Mouse (Mus musculus) neural tube, embryonic 14.5 days (tissue): ENCODE measurements around the gene Sfta2. TPM values are rescaled to one million over a fixed set of nuclear protein-coding genes. Genes with fewer than 3 reads are reported as not detected.

ENCODE experiments used
- ATAC-seq: fragments of 200-750 bp; cut with Nextera tagmentation; 2 replicates; pipeline ENCODE4 v1.8.0; 2017; ENCODE audit warnings: low read depth, mild to moderate bottlenecking, moderate TSS enrichment, moderate library complexity
- H3K27ac ChIP-seq: fragments of 300-500 bp; sonication (generic); 2 replicates; pipeline ENCODE4 v1.5.1; 2014; ENCODE audit warnings: low read depth, mild to moderate bottlenecking, control low read depth, low read length, moderate library complexity, mixed read lengths
- H3K27me3 ChIP-seq: fragments of 300-500 bp; sonication (generic); 2 replicates; pipeline ENCODE4 v1.6.1; 2014; ENCODE audit warnings: low read length; ENCODE audit not compliant: control insufficient read depth, insufficient read depth
- H3K36me3 ChIP-seq: fragments of 300-500 bp; sonication (generic); 2 replicates; pipeline ENCODE4 v1.6.1; 2014; ENCODE audit warnings: low read length, mixed read lengths; ENCODE audit not compliant: control insufficient read depth, insufficient read depth
- H3K4me1 ChIP-seq: fragments of 300-500 bp; sonication (generic); 2 replicates; pipeline ENCODE4 v1.6.1; 2014; ENCODE audit warnings: low read length; ENCODE audit not compliant: control insufficient read depth, insufficient read depth
- H3K4me2 ChIP-seq: fragments of 300-500 bp; sonication (generic); 2 replicates; pipeline ENCODE4 v1.6.1; 2014; ENCODE audit warnings: mild to moderate bottlenecking, low read depth, low read length, control low read depth
- H3K4me3 ChIP-seq: fragments of 300-500 bp; sonication (generic); 2 replicates; pipeline ENCODE4 v1.5.1; 2014; ENCODE audit warnings: low read depth, low read length, control low read depth, mixed read lengths
- H3K9ac ChIP-seq: fragments of 300-500 bp; sonication (generic); replicated peaks from 2 replicates; pipeline ENCODE4 v1.6.1; 2014; ENCODE audit warnings: low read depth, mild to moderate bottlenecking, control low read depth, low read length, mixed read lengths
- H3K9me3 ChIP-seq: fragments of 300-500 bp; sonication (generic); 2 replicates; pipeline ENCODE4 v1.6.1; 2016; ENCODE audit warnings: low read length; ENCODE audit not compliant: control insufficient read depth
- WGBS: fragments of 180-500 bp; shearing (Covaris S2); extraction: QIAGEN DNeasy Blood & Tissue Kit; methylation state at CpG from one replicate; pipeline ENCODE4 v1.1.7; 2014; 5-methylcytosine and 5-hydroxymethylcytosine counted together
- polyA plus RNA-seq: library from polyadenylated mRNA; unstranded; fragments of >200 nt; fragmentation: Nextera tagmentation; extraction: Ambion mirVana; gene quantifications from 2 replicates; pipeline ENCODE4 v1.2.1, GENCODE M21; 2014

Gene Sfta2
- polyA plus RNA-seq, 1 experiment from 2014 or later, result not detected

GRCm38 (mm10) chr17:35653086-35653485 is 51.7 kb downstream of the Sfta2 start:
- no peak overlapping the region for H3K4me2 ChIP-seq
- H3K36me3 ChIP-seq, result peaks cover 22% of the 10 kb centered on the region
- H3K27me3 ChIP-seq, result no peaks in the 10 kb centered on the region
- H3K9me3 ChIP-seq, result no peaks in the 10 kb centered on the region
- no peak overlapping the region for H3K4me3 ChIP-seq
- no peak overlapping the region for H3K27ac ChIP-seq
- no peak for ATAC-seq
- no peaks in the 10 kb centered on the region for H3K4me1 ChIP-seq
- WGBS, result 88% methylated on average over 2 of the region's 2 CpGs
- H3K9ac ChIP-seq, result no peak overlapping the region

GRCm38 (mm10) chr17:35665957-35666515 is 64.7 kb downstream of the Sfta2 start:
- no peaks in the 10 kb centered on the region for H3K27me3 ChIP-seq
- no peak overlapping the region for H3K4me3 ChIP-seq
- peaks cover 10% of the 10 kb centered on the region for H3K36me3 ChIP-seq
- 83% methylated on average over 17 of the region's 17 CpGs for WGBS
- peaks cover 5% of the 10 kb centered on the region; the same call in 1 of the 2 replicates for H3K4me1 ChIP-seq
- peak overlapping the region; percentile 97; the same call in 1 of the 2 replicates for H3K4me2 ChIP-seq
- no peak overlapping the region for H3K9ac ChIP-seq
- H3K9me3 ChIP-seq, result no peaks in the 10 kb centered on the region
- no peak for ATAC-seq
- no peak overlapping the region for H3K27ac ChIP-seq

GRCm38 (mm10) chr17:35666851-35667256 is 65.5 kb downstream of the Sfta2 start:
- peaks cover 2% of the 10 kb centered on the region; the same call in 1 of the 2 replicates for H3K36me3 ChIP-seq
- peak; percentile 62 for ATAC-seq
- WGBS, result 5% methylated on average over 13 of the region's 13 CpGs

DNA sequence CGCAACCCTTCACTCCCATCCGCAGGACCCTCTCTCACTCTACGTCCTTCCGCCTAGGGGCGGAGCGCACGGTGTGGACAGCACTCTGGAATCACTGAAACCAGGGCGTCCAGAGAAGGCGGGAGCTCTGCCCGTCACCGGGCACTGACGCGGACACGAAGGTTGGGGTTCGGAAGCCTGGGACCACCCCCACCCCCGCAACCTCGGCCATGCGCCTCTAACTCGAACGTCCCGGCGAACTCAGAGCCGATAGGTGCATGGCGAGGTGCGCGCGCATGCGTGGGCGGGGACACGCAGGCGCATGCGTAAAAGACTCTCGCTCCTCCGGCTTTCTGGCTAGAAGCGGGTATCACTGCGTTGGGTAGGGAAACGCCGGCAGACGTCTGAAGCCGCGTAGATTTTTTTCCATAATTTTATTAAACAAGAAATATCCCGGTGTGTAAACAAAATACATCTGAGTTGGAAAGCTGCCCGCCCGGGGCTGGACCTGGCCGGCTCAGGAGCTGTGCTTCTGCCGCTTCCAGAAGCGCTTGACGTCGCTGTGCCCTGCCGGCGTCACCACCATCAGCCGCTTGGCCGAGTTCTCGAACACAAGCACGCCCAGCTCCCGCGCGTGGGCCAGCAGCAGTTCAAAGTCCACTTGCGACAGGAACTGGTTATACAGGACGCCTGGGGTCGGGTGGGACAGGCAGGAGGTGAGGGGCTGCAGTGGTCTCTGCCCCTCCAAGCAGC is 66.2 kb downstream of the Sfta2 start, which contains the start of gene Vars2:
TSS of gene Vars2 (minus strand) at position 259 of the 732 bp plus-strand sequence.
- Histone ChIP-seq H3K27ac (peak within 1 kb of the TSS; percentile 79), H3K4me1 (peaks cover 5% of the 10 kb centered on the region; the same call in 1 of the 2 replicates), H3K4me2 (peak within 1 kb of the TSS; percentile 97), H3K9me3 (no peaks in the 10 kb centered on the region), H3K4me3 (peak within 1 kb of the TSS; percentile 73), H3K9ac (peak within 1 kb of the TSS; percentile 79), H3K36me3 (no peaks in the 10 kb centered on the region), H3K27me3 (no peaks in the 10 kb centered on the region)
- ATAC-seq, result peak; percentile 90
- WGBS, result under 1% methylated on average over 61 of the region's 61 CpGs

More at GRCm38 (mm10) chr17:35666851-35667256, 65.5 kb downstream of the Sfta2 start:
- no peaks in the 10 kb centered on the region for H3K27me3 ChIP-seq
- peak overlapping the region; percentile 73 for H3K4me3 ChIP-seq
- peak overlapping the region; percentile 97 for H3K4me2 ChIP-seq
- H3K27ac ChIP-seq, result peak overlapping the region; percentile 79
- H3K9me3 ChIP-seq, result no peaks in the 10 kb centered on the region
- peaks cover 5% of the 10 kb centered on the region; the same call in 1 of the 2 replicates for H3K4me1 ChIP-seq
- peak overlapping the region; percentile 79 for H3K9ac ChIP-seq

GRCm38 (mm10) chr17:35669731-35670130 is 68.4 kb downstream of the Sfta2 start:
- H3K4me2 ChIP-seq, result no peak overlapping the region
- peaks cover 9% of the 10 kb centered on the region; the same call in 1 of the 2 replicates for H3K4me1 ChIP-seq
- H3K27me3 ChIP-seq, result no peaks in the 10 kb centered on the region

DNA sequence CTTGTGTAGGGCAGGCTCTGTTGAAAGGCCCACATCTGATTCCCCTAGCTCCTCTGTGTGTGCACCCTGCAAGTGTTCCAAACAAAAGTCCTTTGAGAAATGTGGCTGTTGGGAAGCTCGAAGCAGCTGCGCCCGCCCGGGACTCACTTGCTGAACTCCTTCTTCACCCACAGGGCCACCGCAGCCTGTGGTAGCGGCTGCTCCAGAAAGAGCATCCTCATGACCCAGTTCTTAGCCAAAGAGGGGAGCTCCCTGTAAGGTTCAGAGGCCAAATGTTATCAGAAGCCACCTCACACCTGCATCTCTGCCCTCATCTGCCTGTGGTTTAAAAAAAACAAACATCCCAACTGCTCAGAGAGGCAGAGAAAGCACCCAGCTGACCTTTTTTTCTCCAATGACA is 70.5 kb downstream of the Sfta2 start:
- peaks cover 4% of the 10 kb centered on the region; the same call in 1 of the 2 replicates for H3K4me1 ChIP-seq
- no peak overlapping the region for H3K4me3 ChIP-seq
- H3K36me3 ChIP-seq, result no peaks in the 10 kb centered on the region
- no peak overlapping the region for H3K9ac ChIP-seq
- H3K27ac ChIP-seq, result no peak overlapping the region
- no peaks in the 10 kb centered on the region for H3K27me3 ChIP-seq
- ATAC-seq, result no peak
- 89% methylated on average over 6 of the region's 6 CpGs for WGBS
- H3K9me3 ChIP-seq, result no peaks in the 10 kb centered on the region
- no peak overlapping the region for H3K4me2 ChIP-seq

More at GRCm38 (mm10) chr17:35669731-35670130, 68.4 kb downstream of the Sfta2 start:
- ATAC-seq, result no peak
- no peak overlapping the region for H3K9ac ChIP-seq
- H3K9me3 ChIP-seq, result no peaks in the 10 kb centered on the region
- H3K27ac ChIP-seq, result no peak overlapping the region
- H3K4me3 ChIP-seq, result no peak overlapping the region
- H3K36me3 ChIP-seq, result no peaks in the 10 kb centered on the region
- 91% methylated on average over 9 of the region's 9 CpGs for WGBS

DNA sequence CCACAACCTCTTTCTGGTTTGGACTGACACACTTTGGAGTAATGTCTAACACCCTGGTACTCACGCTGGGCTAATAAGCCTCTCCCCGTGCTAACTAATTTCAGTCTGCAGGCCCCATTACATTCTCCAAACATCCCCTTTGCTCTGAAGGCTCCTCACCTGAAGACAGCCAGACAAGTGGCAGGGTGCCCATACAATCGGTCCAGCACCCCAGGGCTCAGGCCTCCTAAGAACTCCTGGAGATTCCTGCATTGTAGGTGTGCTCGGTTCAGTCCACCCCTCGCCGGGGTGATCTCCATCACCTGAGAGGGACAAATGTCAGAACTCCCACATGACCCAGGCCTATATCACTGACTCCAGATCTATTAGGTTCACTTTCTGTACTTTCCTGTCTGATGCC is 71.2 kb downstream of the Sfta2 start:
- Histone ChIP-seq H3K27ac (no peak overlapping the region), H3K27me3 (no peaks in the 10 kb centered on the region), H3K4me1 (peaks cover 4% of the 10 kb centered on the region; the same call in 1 of the 2 replicates), H3K4me2 (peak overlapping the region; percentile 83; the same call in 1 of the 2 replicates), H3K9ac (no peak overlapping the region), H3K36me3 (no peaks in the 10 kb centered on the region), H3K4me3 (no peak overlapping the region), H3K9me3 (no peaks in the 10 kb centered on the region)
- WGBS, result 95% methylated on average over 6 of the region's 6 CpGs
- ATAC-seq, result no peak

- peak within 1 kb of the TSS; percentile 71 for H3K9ac ChIP-seq
- ATAC-seq, result peak; percentile 97
- H3K4me3 ChIP-seq, result peak within 1 kb of the TSS; percentile 54
- H3K27me3 ChIP-seq, result no peaks in the 10 kb centered on the region
- no peaks in the 10 kb centered on the region for H3K9me3 ChIP-seq
- 2% methylated on average over 23 of the region's 23 CpGs for WGBS
- no peak within 1 kb of the TSS for H3K27ac ChIP-seq
- peak within 1 kb of the TSS; percentile 83 for H3K4me2 ChIP-seq
- no peaks in the 10 kb centered on the region for H3K36me3 ChIP-seq
- peaks cover 4% of the 10 kb centered on the region; the same call in 1 of the 2 replicates for H3K4me1 ChIP-seq
Measured at GRCm38 (mm10) chr17:35673416-35674035, 72.2 kb downstream of the Sfta2 start, which contains the start of gene Gtf2h4. Gene Gtf2h4, minus strand, starts transcription at chr17:35673739.
